Mouse (Mus musculus) CD8-positive naive resting alpha-beta T cell, adult 2 months (primary cell): ENCODE measurements around the gene S1pr3.
A peak's percentile ranks its signal among the peaks of the same experiment; 100 is the strongest.

Experiments used
- DNase-seq, 2 experiments: peaks; one replicate each; pipeline ENCODE4 v3.0.0; 2022; ENCODE audit warnings: low read depth in 2 of 2, low spot score in 2 of 2

The S1pr3 gene

GRCm38 (mm10) chr13:51404566-51404965 lies 3.9 kb upstream of the S1pr3 start:
- DNase-seq = no peak

GRCm38 (mm10) chr13:51405731-51406320 lies 2.6 kb upstream of the S1pr3 start:
- no peak for DNase-seq

DNA sequence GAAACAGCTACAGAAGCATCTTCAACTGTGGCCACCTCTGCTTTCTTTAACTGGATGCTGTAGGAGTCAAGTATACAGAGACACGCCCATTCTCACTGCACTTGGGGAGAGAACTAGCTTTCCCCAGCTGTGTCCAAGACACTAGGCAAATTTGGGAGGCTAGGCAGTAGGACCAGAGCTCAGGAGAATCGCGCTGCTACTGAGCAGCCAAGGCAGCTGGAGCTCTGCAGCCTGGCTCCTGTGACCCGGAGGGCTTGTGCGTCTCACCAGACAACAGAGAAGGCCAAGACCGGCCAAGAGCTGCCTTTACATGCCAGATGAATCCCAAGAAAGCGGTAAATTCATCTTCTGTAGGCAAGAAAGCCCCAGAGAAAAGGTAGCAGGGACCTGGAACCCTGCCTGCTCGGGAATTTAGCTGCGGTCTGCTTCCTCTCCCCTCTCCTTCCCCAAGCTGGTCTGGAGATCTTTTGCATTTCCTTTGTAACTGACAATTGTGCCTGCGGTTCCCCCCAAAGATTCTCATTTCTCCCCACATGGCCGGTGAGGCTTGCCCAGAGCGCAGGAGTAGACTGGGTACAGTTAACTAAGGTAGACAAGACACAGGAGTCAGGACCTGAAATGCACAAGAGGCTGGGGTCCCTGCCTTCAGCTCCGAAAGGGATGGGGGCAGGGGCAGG lies 760 bp upstream of the S1pr3 start:
- DNase-seq = no peak

DNA sequence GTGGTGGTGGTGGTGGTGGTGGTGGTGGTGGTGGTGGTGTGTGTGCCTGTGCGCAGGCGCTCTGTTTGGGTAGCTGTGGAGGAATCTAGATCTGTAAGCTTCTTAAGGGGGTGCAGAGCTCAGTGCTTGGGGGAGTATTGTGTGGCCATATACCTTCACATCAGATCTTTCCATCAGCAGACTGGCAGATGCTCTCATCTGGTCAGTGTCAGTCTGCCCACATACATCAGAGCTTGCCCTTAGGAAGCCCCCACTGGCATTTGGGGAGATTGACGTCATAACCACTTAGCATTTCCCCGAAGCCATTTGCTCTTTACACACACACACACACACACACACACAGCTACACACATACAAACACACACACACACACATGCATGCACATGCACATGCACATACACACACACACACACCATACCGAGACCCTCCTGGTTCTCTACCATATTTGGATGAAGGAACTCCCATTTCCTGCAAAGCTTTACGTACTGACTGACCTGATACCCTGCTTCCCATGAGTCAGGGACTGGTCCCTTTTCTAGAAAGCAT lies 1.6 kb downstream of the S1pr3 start:
- no peak for DNase-seq

DNA sequence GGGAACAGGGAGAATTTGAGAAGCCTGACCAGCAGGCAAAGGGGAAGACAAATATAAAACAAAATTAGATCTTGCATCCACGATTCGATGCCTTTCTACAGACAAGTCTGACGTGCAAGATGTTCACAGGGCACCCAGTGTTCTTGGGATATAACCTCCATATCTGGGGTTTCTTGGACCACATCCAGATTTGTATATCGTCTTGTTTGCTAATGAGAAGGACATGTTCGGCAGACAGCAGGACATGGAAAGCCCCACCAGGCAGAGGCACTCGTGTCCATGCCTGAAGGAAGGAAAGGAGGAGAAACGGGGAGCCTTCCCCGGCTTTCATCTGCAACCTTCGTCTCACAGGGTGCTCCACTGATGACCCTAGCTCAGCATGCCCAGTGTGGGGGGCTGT lies 2.8 kb downstream of the S1pr3 start:
- no peak for DNase-seq

DNA sequence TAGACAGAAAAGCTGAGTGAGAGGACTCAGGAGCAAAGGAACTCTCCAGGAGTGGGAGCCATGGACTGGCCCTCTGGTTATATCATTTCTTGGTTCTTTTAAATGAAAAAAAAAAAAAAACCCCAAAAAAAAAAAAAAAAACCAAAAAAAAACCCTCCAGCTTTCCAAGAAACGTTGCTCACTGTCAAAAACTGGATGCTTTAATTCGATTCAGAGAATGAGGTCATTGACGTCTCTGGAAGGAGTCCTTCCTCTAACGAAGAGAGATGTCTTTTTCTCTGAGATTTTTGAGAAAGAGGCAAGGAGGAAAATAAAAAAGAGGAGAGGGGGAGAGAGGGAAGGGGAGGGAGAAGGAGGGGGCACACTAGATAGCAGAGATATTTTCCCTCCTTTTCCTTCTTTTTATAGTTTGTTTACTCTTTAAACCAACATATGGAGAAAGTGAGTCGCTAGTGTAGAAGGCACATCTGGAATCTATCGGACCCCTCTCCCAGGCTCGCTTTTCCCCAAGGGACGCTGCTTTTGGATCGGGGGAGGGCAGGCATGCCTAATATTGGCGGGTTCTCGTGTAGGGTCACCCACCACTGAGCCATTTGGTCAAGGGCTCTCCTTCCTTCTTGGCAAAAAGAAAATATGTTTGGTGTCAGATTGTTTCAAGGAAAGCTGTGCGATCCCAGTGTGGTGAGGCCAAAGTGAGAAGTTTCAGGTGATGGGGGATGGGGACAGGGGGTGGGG lies 3.4 kb downstream of the S1pr3 start:
- no peak for DNase-seq

DNA sequence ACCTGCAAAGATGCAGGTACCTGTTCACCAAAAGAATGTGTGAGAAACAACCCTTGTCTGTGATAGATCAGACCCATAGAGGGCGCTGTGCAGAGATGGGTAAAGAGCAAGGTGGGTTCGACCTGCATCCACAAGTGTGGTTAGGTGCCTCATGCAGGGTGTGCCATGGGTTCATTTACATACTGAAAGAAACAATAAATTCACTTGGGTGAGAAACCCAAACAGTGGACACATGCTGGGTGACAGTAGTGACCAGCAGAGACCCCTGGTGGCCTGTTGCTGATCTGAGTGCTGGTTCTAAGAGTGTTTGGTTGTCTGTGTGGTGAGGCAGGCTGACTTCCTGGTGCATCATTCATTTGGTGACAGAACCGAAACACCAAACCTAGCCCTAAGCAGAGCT lies 5.0 kb downstream of the S1pr3 start:
- DNase-seq = no peak

- no peak for DNase-seq
These were observed 8.3 kb downstream of the S1pr3 start for GRCm38 (mm10) chr13:51416727-51417126.

DNA sequence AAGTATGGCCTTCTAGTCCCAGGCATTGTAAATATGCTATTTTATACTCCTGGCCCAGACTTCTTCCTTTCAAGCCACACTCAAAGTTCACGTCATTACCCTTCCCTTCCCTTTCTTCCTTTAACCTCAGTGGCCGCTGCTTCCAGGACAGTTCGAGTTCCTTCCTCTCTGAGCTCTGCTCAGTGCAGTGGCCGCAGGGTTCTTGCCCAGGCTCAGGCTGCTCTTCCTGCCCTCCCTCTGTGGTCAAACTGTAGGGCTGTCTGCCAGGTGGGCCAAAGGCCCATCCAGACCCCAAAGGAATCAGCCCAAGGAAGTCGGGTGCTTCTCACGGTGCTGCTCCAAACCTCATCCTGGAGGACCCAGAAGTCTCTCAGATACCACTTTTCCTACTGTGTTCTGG lies 9.4 kb downstream of the S1pr3 start:
- DNase-seq = no peak

DNA sequence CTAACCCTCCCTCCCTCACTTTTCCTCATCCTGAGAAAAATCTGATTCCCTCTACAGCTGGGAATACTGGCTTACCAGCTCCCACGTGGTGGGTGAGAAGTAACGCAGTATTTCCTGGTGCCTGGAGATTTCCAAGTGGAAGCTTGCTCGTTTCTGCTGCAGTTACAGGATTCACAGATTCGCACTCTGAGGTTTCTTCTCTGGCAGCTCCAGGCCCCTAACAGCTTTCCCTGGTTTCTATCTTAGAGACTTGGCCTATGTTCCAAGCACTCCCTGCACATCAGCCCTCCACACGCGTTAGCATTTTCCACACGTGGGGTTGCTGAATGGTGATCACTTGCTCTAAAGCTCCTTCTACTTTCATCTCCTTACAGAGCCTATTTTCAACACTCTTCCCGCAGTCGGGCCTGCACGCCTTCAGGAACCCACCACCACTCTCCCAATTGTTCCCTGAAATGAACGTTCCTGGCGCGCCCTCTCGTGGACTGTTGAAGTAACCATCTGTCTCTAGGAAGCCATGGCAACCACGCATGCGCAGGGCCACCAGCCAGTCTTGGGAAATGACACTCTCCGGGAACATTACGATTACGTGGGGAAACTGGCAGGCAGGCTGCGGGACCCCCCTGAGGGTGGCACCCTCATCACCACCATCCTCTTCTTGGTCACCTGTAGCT lies 10.0 kb downstream of the S1pr3 start:
- peak; percentile 29 to 44 for DNase-seq

DNA sequence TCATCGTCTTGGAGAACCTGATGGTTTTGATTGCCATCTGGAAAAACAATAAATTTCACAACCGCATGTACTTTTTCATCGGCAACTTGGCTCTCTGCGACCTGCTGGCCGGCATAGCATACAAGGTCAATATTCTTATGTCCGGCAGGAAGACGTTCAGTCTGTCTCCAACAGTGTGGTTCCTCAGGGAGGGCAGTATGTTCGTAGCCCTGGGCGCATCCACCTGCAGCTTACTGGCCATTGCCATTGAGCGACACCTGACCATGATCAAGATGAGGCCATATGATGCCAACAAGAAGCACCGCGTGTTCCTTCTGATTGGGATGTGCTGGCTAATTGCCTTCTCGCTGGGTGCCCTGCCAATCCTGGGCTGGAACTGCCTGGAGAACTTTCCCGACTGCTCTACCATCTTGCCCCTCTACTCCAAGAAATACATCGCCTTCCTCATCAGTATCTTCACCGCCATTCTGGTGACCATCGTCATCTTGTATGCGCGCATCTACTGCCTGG lies 10.6 kb downstream of the S1pr3 start:
- DNase-seq = no peak

- no peak for DNase-seq
These were observed 11.1 kb downstream of the S1pr3 start for GRCm38 (mm10) chr13:51419501-51419900.

DNA sequence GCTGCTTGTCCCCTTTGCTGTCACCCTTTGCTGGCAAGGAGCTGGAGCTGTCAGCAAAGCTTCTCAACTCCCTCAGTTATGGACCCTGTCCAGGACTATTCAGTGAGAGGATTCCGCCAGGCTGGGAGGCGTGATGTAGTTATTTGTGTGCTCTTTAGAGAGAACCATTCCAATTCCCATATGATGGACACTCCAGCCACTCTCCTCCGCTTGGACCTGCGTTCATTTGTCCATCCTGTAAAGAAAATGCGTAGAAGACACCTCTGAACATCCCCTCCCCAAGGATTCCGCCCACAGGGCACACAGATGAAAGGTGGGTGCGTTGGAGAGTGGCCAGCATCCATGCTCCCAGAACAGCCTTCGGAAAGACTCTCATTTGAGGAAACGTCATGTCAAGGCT lies 12.4 kb downstream of the S1pr3 start:
- DNase-seq = no peak

DNA sequence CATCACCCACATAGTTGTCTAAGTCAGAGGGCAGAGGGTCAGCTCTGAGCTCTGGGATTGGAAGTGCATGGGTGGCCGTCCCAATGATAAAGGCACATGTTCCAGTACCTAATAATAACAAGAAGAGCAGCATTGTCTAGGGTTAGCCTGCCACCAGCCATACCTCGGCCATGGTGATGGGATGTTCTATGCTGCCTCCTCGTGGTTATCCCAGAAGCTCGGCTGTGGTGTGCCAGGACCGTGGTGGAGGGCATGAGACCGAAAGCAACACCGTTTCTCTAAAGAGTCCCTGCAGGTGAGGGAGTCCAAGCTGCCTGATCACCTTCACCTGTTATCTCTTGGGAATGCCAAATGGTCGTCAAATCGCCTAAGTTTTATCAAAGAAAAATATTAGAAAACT lies 15.2 kb downstream of the S1pr3 start:
- DNase-seq = no peak

- DNase-seq = peak in 1 of 2 experiments; percentile 10
These were observed 16.2 kb downstream of the S1pr3 start for GRCm38 (mm10) chr13:51424647-51425046.

DNA sequence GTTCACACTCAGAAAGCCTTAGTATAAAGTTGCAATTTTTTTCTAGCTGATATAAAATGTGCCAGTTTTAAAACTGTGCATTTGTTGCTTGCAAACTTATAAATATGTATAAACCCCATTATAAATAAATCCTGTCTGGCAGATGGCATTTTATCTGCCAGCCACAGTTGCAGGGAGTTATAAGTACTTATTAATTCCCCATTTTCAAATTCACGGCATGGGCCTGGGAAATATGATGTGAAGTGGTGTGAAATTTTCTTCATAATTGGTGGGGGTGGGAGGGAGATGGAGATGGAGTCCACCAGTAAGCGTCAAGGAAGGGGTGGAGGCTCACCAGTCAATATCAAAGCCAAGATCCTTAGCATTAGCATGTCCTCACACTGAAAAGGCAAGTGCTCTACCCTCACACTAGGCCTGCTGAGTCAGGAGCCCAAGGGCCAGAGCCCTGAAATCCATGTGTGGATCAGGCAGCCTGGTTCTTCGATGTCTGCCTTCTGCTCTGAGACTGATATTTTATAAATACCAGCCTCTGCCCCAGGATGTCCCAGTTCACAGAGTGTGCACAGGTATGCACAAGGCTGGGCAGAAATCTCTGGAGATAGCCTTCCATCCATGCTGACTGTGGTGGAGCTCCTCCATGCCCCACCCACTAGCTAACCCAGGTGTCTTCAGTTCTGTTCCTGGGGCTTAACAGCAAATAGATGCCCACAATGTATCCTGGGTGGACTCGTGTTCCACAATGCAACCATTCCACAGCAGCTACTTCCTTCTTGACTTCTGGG lies 17.4 kb downstream of the S1pr3 start:
- DNase-seq = no peak

DNA sequence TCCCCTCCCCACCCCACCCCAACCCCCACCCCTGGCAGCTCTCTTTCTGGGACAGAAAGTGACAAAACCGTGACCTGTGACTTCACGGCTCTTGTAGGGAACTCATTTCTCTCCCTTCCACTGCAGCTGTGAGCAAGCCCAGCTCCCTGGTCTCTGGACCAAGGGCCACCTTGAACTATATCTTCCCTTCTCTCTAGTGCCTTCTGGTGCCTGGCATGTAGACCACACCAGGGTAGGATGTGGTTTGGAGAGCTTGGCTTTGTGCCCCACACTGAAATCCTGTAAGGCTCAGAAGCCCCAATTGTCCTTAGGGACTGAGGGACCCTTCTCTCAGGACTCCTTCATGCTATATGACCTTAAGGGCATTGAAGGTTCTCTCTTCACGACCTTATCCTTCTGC lies 24.9 kb downstream of the S1pr3 start:
- DNase-seq = no peak

- DNase-seq = no peak
These were observed 26.0 kb downstream of the S1pr3 start for GRCm38 (mm10) chr13:51434460-51434859.

DNA sequence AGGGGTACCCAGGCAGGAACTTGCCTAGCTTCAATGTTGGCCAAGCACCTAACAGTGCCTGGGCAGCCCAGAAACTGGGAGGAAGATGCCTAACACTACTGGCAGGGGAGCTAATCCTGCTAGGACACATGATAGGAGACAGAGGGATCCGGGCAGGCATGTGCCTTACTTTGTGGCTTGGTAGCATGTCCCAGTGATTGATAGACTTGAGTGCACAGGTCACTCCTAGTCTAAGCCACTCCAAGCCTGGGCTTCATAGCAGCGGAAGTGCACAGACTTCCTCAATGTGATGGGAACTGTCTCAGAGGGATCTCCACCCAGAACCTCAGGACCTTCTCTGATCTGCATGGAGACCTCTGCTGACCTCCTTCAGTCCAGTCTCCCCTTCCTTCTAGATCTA lies 26.7 kb downstream of the S1pr3 start:
- no peak for DNase-seq
